Mouse (Mus musculus): ENCODE results near the gene 1190005I06Rik.

1190005I06Rik gene

DNA sequence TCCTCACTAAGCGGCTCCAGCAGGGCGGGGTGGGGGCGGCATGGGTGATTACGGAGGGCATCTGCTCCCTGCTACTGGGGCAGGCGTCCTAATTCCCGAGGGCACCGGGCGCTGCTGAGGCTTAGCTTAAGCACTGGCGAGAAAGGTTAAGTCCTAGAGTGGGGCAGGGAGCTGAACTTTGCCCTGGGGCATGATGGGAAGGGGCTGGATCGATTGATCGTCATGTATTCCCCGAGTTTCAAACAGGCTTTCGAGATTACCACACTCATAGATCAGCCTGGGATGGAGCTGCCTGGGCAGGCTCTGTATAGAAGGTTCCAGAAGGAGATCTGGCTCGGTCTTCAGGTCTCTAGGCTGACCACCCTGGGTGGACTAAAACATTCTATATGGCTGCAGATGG is 25.3 kb downstream of the 1190005I06Rik start:
- no peak for DNase-seq (ENCODE audit: low read depth, low spot score)

DNA sequence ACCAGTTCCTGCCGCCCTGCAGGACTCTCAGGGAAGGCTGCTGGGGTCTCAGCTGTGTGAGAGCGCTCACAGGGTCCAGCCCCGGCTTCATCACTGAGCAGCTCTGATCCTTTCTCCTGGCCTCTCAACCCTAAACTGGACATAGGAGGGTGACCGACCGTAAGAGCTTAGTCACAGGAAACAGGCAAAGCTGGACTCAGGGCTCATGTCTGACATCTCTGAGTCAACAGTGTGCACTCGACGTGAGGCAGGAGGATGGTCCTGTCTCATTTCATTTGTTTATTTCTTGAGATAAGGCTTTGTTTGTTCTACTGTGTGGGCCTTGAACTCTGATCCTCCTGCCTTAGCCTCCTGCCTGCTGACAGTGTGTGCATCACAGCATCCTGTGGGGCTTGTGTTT is 27.0 kb downstream of the 1190005I06Rik start:
- DNase-seq (ENCODE audit: low read depth, low spot score): no peak

DNA sequence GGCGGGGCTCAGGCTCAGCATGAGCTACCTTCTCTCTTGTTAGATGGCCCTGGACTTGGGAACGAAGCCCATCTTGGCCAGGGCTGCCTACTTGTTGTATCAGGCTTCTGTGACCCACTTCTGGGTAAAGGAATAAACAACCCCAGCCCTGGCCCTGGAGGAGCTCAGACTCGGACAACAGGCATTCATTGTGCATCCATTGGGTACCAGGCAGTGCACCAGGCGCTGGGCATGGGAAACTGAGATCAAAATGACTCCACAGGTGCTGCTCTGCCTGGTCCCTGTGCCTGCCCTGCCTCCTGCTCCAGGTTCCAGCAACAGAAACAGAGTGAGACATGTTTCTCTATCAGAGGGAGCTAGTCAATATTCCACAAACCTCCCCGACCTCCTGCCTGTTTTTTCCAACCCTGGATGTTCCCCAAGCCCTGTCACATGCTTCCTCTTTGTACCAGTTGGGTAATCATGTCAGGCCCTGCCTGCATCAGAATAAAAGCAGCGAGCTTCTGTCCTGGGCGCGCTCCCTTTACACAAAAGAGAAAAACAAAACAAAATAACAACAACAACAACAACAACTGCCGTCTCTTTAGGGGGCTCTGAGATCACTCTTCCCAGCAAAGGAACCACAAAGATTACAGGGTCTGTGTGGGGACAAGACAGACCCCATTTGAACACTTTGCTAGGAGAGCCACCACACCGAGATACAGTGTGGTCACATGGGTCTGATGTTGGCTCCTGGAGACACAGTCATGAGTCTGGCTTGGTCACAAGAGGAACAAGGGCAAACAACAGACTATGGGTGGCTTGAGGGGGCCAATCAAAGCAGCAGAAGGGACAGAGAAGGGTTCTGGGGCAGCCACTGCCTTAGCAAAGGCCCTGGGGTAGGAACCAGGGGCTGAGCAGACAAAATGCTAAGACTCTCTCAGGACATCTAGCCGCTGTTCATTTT is 27.9 kb downstream of the 1190005I06Rik start:
- DNase-seq (ENCODE audit: low read depth, low spot score): no peak

DNA sequence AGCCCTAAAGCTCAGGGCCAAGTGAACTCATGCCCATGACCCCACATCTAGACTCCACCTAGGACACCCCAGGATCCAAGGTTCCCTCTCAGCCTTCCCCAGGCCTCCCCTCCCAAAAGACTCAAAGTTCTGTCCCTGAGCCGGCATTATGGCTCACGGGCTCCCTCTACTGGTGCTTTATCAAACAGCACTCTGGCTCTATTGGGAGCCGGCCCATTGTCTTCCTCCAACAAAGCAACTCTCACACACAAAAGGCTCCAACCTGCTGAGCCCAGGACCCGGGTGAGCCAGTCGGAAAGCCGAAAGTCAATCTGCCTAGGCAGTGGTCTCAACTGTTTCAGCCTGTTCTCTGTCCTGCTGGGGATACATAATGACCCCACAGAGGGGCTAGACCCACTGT is 29.3 kb downstream of the 1190005I06Rik start:
- DNase-seq (ENCODE audit: low read depth, low spot score): no peak

DNA sequence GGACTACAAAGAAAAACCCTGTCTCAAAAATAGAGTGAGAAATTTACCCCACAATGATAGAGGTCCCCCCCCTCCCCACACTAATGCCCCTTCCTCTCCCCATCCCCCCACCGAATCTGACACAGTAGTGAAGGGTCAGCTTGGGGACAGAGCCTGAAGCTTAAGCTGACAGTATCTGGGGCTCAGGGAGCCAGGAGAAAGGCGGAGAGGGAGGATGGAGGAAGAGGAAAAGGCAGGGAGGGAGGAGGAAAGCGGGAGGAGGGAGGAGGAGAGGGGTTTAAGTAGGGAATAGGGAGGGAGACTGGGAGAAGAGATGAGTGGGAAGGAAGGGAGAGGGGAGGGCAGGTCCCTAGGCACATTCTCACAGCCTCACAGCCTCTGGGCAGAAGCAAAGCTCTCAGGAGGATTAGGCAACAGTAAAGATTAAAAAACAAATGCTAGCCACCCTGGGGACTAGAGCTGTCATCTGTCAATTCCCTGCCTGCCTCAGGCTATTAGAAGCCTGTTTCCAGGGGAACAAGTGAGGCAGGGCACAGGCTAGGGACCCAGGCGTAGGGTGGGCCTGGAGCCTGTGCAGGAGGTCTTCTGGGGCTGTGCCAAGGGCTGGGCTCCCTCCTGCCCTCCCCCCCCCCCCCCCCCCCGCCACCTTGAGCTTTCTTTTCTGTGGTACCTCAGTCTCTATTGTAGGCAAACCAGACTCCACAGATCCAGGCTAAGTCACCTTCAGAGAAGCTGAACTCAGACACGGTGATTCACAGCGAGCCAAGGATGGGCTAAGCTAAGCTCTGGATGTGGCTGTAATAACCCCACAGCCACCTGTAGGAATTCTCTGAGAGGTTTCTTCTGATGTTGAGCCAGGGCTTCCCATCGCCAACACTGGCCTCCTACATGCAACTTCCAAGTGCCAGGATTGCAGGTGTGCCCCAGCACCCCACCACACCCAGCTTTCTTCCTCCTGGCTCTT is 30.5 kb downstream of the 1190005I06Rik start:
- no peak for DNase-seq (ENCODE audit: low read depth, low spot score)

DNA sequence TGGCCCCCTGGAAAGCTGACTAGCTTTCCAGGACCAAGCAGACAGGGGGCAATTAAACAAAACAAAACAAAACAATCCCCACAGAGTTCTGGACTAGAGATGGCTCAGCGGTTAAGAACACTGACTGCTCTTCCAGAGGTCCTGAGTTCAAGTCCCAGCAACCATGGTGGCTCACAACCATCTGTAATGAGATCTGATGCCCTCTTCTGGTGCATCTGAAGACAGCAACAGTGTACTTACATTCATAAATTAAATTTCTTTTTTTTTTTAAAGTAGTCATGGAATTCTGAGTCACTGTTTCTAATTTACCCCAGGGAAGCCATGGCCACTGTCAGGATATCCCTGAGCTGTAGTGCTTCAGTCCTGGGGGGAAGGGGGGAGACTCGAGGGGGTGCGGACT is 32.9 kb downstream of the 1190005I06Rik start:
- DNase-seq (ENCODE audit: low read depth, low spot score): no peak

DNA sequence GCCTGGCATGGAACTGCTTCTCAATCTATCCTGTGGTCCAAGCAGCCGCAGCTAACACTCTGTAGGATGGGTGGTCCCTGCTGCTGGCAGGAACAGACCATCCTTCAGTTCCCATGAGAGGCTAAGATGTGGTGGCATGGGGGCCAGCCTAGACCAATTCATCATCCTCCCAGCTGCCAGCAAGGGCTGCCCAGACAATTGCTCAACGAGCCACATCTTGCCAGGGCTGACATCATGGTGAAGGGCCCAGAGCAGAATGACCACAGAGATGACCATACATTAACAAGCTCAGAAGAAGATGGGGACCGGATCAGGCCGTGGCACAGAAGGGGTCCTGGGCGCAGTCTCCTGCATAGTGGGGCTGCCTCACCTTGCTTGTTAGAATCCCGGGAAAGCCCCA is 36.6 kb downstream of the 1190005I06Rik start:
- DNase-seq (ENCODE audit: low read depth, low spot score): no peak

DNA sequence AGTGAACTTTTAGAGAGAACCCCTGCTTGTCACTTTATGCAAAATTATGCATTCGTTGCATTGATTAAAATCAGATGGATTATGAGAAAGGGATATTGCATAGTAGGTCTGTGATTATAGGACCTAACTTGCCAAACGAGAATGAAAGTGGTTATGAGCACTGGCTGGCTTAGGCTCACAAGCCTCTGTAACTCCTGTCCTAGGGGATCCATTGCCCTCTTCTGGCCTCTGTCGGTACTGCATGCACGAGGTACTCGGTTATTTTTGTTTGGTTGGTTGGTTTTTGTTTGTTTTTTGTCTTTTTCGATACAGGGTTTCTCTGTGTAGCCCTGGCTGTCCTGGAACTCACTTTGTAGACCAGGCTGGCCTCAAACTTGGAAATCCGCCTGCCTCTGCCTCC is 39.5 kb downstream of the 1190005I06Rik start:
- DNase-seq (ENCODE audit: low read depth, low spot score): no peak

DNA sequence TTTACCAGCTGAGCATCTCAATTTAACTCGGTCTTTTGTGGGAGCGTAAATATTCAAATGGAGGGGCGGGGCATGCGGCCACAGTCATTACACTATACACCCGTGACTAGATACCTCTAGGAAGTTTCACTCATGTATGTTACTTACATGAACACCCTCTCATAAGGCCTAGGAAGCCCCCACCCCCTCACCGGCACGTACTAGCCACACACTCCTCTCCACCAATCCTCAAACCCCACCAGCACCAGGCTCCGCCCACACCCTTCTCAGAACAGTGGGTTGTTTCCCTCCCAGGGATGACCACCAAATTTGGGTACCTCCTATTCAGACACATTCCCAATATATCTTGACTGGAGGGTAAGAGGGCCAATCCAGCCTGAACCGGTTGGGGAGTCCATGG is 40.0 kb downstream of the 1190005I06Rik start:
- no peak for DNase-seq (ENCODE audit: low read depth, low spot score)

DNA sequence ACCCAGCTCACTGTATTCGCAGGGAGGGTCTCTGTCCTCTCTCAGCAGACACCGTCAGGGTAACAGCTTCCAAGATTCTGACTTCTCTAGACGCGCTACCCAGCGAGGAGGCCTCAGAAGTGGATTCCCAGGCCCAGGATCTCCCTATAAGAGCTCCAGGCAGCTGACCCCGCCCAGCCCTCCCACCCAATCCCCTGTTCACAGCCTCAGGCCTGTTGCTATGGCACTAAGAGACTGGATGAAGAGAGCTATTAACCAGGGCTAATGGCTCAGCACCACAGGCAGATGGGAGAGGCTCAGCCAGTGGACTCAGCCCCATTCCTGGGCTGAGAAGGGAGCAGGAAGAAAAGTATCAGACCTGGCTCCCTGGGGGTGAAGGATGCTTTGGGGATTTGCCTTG is 44.8 kb downstream of the 1190005I06Rik start:
- DNase-seq (ENCODE audit: low read depth, low spot score): no peak

DNA sequence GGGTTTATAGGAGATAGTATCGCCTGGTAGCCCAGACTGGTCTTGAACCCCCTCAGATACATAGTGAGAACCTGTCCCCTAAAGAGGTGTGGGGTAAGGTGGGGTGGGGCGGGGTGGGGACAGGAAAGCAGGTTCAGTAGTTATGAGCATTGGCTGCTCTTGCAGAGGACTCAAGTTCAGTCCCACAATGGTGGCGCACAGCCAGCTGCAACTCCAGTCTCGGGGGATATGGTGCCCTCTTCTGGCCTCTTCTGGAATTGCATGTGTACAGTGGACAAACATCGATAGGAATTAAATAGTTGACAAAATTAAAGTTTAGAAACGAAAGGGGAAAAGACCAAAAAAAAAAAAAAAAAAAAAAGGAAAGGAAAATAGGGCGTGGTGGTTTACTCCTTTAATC is 47.9 kb downstream of the 1190005I06Rik start:
- DNase-seq (ENCODE audit: low read depth, low spot score): no peak

DNA sequence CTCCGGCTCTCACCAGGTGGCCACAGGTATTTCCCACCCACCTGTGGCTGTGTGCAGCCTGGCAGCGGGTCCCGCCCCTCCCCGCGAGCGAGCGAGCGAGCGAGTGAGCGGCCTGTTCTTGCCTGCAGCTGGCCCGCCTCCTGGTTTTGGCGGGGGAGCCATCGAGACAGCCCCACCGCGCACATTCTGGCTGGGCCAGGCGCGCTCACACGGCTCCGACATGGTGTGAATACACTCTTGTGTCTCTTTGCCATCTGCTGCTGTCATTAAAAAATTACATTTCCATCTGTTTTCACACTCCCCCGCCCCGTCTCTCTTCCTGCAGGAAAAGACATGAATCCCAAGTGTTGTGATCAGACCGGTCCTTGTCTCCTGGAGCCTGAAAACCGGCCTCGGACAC is 48.9 kb downstream of the 1190005I06Rik start:
- DNase-seq (ENCODE audit: low read depth, low spot score): peak; percentile 70

DNA sequence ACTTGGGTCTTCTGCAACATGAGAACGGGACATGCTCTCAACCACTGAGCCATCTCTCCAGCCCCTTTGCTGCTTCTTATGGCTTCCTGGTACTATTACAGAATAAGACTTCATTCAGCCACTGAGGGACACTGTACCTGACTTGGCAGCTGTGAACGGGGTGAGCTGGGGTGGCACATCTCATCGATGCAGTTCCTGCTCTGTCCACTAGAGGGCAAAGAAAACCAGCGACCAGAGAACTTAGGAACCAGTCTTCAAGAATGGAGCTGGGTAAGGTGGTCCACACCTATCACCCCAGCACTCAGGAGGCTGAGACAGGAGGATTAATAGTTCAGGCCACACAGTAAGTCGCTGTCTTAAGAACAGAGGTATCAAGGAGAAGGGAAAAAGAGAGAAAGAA is 51.5 kb downstream of the 1190005I06Rik start:
- no peak for DNase-seq (ENCODE audit: low read depth, low spot score)

DNA sequence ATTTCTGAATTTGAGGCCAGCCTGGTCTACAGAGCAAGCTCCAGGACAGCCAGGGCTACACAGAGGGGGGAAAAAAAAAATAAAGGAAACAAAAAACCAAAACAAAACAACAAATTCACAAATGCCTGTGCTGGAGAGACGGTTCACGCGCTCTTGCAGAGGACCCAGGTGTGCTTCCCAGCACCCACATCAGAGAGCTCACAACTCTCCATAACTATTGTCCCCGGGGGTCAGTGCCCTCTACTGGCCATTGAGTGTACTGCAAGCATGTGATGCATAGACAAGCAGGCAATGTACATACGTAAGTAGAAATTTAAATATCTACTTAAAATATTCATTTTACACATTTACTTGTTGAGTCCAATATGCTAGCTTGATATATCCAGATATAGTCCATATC is 52.9 kb downstream of the 1190005I06Rik start:
- DNase-seq (ENCODE audit: low read depth, low spot score): no peak

DNA sequence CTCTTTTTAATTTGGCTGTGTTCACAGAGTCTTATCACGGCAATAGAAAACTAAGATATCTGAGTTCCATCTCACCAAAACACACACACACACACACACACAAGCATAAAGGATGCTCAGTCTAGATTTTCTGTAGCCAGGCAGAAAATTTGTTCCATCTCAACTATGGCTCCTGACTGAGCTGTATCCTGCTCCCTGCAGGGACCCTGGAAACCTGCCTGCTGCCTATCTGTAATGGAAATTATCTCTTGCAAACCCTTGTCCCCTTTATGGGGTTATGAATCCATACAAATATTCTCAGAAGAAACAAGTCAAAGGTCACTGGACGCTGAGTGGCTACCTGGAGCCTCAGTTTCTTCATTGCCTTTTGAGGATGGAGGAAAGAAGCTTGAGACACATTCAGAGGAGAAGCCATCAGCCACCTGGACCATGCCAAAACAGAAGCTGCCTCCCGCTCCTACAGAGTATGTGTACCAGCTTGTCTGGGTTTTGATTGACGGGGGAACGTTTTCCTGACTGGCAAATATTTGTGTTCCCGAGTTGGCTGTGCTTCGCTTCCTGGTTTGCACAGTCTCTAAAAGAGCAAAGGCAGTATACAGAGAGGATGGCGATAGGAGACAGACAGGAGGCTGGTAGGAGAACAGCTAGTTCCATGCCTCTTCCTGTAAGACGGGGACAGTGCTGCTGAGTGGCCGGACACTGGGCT is 55.7 kb downstream of the 1190005I06Rik start:
- no peak for DNase-seq (ENCODE audit: low read depth, low spot score)

DNA sequence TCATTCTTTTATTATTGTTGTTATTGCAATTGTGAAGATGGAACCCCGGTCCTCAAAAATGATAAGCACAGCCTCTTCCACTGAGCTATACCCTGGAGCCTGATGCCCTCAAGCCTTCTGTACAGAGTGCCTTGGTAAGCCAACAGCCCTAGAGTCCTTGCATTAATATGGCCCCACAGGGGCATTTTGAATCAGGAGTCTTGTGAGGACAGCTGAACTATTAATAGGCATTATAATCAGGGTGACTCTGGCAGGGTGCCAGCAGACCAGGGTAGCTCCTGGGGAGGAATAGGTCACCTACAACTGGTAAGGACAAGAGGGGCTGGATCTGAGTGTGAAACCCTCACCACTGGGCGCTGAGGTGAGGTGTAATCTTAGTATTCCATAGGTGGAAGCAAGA is 57.5 kb downstream of the 1190005I06Rik start:
- DNase-seq (ENCODE audit: low read depth, low spot score): no peak

DNA sequence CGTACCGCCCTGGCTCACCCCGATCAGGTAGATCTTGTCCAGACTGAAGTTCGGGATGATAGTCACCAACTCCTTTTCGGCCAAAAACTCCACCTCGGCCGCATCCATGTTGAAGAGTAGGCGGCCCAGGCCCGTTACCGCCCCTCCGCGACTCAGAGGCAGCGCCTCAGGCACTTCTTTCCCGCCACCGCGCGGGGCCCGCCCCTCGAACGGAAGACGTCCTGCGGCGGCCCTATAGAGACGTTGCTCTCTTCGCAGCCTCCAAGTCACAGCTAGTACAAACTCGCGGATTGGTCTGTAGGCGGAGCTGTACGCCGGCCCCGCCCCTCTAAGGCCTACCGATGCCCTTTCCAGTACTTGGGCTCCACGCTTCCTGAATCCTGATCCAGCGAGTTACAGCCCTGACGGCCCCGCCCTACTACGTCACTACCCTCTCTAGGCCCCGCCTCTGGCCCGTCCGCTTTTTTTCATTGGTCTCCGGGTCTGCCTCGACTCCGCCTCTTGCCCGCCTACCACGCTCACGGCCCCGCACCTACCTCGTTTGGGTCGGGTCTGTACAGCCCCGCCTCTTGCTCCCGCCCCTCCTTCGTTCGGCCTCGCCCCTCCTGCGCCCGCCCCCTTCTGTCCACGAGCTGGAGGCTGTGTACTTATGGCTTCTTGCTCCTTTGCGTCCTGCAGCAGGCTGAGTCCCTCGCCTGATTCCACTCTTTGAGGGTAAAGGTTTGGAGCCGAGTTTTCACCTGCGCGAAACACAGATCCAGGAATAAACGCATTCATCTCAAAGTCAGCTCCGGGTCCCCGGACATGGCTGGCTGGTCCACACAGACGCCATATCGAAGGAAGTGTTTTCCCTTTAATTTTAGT is 58.3 kb downstream of the 1190005I06Rik start, which contains the start of gene Gins2:
Gene Gins2, minus strand, starts transcription at position 397 of the 864 bp plus-strand sequence.
- peak; percentile 98 for DNase-seq (ENCODE audit: low read depth, low spot score)

DNA sequence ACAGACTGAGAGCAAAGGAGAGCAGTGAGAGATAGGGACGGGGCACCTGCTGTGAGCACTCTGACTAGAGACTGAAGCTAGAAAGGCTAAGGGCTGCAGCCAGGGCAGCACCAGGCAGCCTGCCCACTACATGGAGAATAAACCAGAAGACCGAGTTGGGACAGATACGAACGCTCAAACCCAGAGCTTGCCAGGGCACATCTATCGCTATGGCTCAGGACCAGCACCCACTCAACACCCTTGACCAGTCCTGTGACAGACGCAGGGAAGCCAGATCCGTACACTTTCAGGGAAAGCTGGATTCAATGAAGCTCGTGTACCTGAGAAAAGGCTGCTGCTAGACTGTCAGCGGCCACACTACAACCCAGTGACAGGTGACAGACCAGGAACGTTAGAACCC is 61.9 kb downstream of the 1190005I06Rik start:
- no peak for DNase-seq (ENCODE audit: low read depth, low spot score)

DNA sequence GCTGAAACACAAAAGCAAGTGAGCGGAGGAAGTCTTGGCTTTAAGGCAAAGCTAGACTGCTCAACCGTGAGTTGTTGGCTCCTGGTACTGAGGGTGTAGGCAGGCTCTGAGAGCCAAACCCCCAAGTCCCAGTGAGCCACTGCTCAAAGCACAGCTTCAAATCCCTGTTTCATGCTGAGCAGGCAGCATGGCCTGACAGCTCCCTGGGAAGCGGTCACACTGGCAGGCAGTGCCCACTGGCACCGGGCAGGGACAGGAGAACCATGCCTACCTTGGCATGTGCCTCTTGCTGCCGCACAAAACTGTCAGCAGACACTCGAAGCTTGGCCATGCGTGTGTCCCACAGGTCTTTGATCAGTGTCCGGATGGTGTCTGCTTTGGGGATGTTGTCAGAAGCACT is 65.6 kb downstream of the 1190005I06Rik start:
- DNase-seq (ENCODE audit: low read depth, low spot score): no peak

DNA sequence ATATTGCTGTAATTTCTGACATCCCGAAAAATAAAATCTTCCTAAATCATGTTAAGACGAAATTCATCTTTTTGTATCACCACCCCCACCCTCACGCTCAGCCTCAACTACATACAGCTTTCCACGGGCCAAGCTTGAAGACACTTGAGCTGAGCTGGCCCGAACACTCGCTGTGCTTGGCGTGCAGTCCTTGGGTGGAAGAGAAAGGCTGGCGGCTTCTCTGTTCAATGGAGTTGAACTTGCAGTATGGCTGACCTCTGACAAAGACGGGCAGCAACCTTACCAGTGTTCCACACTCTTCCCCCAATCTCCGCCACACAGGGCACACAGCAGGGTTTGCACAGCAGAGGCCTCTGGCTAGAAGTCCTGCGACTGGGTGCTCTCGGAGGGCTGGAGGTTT is 66.1 kb downstream of the 1190005I06Rik start:
- DNase-seq (ENCODE audit: low read depth, low spot score): no peak

Measured in brain, embryonic 18.5 days (tissue).